Mouse (Mus musculus) kidney, postnatal 4 days (tissue): ENCODE data around the gene Cdrt4.
A peak's percentile ranks its signal among the peaks of the same experiment; 100 is the strongest.

ENCODE experiments used
- DNase-seq, 2 experiments: peaks; one replicate each; pipeline ENCODE4 v3.0.0; 2021; ENCODE audit warnings: mixed read lengths in 2 of 2

The Cdrt4 gene

GRCm38 (mm10) chr11:62997039-62997717 is 46.2 kb downstream of the Cdrt4 start:
- peak in 1 of 2 experiments; percentile 60 for DNase-seq

GRCm38 (mm10) chr11:62997718-62998281 is 46.8 kb downstream of the Cdrt4 start:
- DNase-seq, result peak; percentile 52 to 55

GRCm38 (mm10) chr11:63000126-63000525 is 49.1 kb downstream of the Cdrt4 start:
- DNase-seq, result no peak

DNA sequence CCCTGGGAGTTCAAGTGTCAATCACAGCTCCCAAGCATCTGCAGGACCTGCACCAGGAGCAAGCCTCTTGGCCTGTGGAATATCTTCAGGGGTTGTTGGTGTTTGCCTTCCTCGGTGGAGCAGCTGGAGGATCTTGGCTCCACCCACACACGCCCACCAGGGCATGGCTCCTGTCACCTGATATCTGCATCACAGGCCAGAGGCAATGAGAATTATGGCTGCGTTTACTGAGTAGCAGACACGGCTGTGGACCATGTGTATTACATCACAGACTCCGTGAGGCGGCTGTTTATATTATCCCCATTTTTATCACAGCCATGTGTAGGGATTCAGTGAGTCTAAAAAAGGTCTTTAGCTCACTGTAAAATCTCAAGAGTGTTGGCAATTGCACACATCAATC is 53.6 kb downstream of the Cdrt4 start:
- DNase-seq, result peak in 1 of 2 experiments; percentile 27

- no peak for DNase-seq
These were observed 56.4 kb downstream of the Cdrt4 start for GRCm38 (mm10) chr11:63007376-63007775.

DNA sequence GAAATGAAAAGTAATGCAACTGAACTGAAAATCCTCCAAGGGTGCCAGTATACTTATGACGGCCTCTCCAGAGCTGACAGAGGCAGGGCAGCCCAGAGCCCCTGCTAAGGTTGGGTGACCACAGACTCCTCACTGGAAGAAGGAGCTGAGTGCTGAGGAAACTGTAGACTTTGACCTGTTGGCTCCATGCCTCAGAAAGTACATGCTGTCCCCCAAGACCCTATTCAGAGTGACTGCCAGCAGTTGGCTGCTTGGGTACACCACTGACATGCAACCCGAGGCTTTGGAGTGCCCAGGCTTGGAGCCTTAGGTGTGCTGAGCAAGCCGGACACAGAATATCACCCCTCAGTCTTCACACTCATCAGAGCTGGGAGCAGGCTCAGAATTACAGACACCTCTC is 57.0 kb downstream of the Cdrt4 start:
- no peak for DNase-seq

DNA sequence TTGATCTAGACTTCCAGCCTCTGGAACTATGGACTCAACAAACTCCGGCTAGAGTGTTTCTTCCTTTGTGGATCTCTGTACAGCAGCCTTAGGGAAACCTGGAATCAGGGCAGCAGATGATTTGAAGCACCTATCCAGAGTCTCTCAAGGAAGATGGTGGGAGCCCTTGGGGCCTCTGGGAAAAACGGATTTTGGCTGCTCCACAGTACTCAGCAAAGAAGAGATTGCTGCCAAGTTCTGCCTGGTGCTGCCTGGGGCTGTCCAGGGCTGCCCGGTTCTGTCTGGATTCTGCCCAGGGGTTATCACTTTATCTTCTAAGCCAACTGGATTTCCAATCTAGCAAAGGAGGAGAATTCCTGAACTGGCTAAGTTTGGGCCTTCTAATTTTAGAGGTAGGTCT is 58.8 kb downstream of the Cdrt4 start:
- no peak for DNase-seq

DNA sequence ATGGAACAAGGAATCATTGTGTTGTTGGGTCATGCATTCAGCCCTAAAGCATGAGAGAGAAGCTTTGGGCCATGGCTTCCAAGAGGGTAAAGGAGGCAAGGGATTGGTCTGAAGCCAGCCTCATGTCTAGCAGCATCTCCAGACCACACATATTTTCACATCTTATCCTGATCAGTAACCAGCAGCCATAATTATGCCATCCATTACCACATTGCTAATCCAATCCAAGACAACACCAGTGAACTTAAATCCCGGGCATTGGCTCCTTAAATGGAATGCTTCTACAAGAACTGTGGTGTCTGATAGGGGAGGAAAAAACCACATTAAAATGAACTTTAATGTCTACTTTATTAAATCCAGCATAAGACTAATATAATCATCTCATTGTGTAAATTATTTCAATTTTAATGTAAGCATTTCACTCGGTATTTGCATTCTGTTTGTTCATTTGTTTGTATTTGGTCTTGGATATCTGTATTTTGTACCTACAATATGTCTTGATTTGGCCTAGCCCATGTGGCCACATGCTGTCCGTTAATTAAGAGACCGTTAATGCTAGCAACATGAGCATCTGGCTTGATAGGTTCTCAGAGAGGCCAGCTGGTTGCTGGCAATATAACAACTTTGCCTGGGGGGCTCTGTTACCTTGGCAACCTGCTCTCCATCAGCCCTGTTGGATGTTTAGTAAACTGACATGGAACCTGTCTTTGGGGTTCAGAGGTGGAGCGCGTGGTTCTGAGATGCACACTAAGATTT is 66.5 kb downstream of the Cdrt4 start:
- no peak for DNase-seq

DNA sequence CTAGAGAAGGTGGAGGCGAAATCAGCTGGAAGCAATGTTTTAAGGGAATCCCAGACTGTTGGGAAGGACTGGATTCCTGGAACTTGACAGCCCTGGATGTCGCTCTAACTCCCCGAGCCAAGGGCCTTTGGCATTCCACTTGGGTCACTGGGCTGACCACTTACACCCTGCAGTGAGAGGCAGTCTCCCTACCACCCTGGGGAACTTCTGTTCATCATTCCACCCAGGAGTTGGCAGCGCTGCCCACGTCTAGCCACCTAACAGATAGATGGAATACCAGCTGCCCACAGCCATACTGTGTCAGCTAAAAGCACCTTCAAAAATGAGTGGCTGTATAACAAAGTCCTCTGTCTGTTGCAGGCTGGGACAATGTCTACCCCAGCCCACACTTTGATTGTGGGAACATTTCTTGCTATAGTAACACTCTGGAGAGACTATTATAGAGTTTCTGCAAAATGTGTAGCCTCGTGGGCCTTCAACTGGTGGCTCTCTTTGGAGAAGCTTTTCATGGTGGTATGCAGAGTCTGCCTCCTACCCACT is 67.2 kb downstream of the Cdrt4 start:
- DNase-seq, result no peak

DNA sequence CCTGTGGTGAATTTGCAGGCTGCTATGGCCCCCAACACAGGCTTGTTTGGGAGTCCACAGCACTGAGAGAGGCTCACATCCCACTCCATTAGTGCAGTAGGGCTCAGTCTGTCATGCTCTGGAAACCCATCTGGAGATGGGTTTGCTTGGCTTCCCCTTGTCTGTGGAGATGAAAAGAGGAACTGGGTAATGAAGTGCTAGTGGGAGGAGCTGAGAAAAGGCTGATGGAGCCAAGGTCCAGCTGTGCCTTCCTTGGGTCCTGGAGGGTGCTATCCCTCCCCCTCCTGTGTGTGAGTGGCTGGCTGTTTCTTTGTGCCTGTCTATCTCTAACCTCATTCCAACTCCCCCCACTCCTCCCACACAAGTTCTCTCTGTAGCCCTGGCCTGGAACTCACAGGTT is 69.6 kb downstream of the Cdrt4 start:
- DNase-seq, result peak in 1 of 2 experiments; percentile 47

- peak in 1 of 2 experiments; percentile 33 for DNase-seq
These were observed 70.3 kb downstream of the Cdrt4 start for GRCm38 (mm10) chr11:63021141-63021806.

DNA sequence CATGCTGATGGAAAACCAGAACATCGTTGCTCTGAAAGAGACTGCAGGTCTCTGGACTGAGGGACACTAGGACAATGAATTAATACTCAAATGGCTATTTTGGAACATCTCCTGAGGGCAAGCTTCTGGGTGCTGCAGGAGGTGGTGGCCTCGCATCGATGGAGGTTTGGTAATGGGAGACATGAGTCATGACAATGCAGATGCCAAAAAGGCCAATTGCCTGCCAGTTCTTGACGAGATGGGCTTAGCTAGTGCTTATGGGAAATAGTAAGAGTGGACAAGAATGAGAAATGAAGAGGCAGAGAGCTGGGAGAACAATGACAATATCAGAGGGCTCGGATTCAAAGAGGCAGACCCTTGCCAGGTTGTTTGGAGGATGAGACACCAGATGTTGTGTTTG is 72.5 kb downstream of the Cdrt4 start:
- no peak for DNase-seq

- DNase-seq, result peak; percentile 37 to 63
These were observed 73.1 kb downstream of the Cdrt4 start for GRCm38 (mm10) chr11:63024136-63024535.

- no peak for DNase-seq
These were observed 74.5 kb downstream of the Cdrt4 start for GRCm38 (mm10) chr11:63025476-63025875.

DNA sequence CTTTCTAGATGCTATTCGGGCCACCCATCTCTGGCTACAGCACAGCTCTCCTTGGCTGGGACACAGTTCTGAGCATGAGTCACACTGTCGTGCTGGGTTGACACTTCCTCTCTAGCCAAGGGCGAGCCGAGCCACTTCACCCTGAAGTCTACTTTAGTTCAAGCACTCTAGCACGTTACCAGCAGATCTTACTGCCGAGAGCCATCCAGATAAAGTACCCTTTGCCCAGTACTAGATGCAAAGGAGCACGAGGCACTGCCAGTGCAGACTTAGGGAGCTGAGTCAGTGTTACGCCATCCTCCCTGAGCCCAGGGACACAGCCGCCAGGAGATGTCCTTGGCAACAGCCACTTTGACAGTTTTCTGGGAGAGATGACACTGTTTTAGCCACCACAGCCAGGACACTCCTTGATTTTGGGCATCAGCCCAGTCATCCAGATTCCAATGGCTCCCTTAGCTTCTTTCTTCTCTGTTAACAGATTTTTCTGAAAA is 75.7 kb downstream of the Cdrt4 start:
- DNase-seq, result no peak

DNA sequence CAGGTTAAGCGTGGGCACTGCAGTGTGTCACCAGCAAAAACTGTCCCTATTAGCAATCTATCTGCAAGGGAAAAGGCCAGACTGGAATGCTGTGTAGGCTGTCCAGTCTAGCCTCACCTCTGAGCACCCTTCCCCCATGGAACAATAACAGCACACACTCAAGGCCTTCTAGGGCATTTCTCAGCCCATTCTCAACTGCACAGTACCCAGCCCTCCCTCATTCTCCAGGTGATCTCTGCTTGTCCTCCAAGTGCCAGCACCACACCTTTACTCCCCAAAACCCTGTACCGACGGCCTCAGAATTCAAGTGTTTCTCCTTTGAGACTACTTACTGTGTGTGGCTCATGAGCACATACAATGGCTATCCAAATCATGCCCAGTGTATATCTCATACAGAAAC is 77.1 kb downstream of the Cdrt4 start:
- no peak for DNase-seq

DNA sequence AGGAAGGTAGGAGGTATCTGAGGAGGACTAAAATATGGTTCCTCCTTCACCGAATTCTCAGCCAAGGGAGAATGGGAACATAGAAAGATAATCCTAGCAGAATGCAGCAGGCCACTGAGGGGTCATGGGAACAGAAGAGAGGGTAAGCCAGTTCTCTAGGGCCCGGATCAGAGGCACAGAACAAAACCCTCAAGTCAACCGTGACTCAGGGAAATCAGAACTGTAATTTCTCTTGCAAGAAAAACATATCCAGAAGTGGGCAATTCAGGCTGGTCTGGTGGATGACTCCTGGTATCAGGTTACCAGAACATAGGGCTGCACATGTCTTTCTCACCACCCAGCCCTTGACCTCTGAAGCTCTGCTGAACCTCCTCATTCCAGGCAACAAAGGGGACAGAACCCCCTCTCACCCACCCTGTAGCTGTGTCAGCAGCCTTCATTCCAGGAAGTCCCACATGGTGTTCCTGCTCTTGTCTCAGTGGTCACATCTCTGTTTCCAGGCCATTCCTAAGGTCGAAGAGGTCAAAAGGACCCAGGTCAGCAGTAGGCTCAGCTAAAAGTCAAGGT is 78.2 kb downstream of the Cdrt4 start:
- no peak for DNase-seq

DNA sequence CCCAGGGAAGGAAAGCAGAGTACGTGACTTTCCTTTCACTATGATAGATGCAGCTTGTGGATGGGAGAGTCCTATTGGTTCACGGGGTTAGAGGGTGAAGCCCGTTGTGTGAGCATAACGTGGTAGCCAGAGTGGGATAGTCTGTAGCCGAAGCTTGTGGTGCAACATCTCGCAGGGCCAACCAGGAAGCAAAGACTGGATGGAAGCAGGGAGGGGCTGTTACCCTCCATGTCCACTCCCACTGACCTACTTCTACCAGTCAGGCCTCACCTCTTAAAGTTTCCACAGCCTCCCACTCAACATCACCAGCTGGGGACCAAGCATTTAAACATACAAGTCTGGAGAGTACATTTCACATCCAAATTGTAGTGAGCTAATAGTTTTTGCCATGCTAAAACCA is 78.7 kb downstream of the Cdrt4 start:
- no peak for DNase-seq

DNA sequence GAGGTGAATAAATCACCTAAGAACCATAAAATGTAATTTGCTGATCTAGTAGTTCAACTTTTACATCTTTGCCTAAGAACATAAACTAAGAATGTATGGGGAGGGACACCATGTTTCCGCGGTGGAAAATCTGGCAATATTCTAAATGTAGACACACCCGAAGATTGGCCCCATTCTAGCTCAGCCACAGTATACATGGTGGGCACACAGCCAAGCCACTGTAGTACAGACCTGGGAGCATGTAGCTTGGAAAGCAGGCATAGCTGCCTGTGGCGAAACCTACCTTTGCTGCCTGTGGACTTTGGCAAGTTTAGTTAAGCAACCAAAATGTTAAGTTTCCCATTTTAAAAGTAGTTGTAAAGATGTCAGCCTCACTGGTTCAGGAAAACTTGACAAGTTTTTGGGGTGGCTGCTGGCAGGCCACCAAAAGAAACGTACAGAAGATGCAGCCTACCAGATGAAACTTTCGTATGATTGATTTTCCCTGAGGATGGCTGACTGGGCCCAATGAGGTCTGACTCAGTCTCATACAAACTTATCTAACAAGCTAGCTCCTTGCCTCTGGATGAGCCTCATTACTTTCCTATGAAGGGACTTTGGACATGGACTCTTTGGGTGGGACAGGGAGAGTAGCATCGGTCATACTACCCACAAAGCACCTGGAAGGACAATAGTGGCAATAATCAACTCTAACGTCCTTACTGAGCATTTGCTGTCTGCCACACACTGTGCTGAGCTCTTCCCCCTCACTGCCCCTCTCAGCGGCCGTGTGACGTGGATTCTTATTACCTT is 84.6 kb downstream of the Cdrt4 start:
- no peak for DNase-seq

DNA sequence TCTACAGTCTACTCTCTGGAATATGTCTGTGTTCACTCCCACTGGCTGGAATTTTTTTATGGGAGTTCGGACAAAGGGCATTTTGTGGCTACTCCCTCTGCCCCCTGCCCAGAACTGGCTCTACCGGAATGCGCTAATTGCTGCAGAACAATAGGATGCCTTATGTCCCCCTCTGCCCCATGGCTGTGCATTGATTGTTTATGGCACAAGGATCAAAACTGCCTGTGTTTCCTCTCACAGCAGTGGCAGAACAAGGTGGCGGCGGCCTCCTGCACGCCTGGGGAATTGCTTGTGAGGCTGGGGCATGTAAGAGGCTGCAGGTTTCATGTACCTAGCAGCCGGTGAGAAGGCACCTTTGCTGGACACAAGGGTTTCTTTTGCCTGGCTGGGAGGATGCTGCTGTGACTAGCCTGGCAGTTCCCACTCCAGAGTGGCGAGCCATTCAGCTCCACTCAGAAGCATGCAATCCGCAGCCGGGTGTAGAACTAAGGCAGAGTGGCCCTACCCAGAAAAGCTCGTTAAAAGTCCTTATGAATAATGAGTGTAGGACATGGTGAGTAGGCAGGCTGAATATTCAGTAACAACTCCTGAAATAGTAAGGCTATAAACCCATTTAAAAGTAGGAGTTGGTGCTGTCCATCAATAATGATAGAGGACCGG is 89.1 kb downstream of the Cdrt4 start:
- peak in 1 of 2 experiments; percentile 22 for DNase-seq
